Mouse (Mus musculus): ENCODE results near the gene Dap3.
"Not testable (repeated sequence)": the region's sequence is repeated elsewhere in the genome, so short reads cannot be mapped to it uniquely, and the experiment has no call there.

The Dap3 gene

GRCm38 (mm10) chr3:88913511-88914383, 37.2 kb downstream of the Dap3 start, which contains the start of gene Msto1:
Gene Msto1, minus strand, starts transcription at chr3:88913999.
- peak; percentile 95 for DNase-seq (ENCODE audit: extremely low read depth, insufficient read length, low spot score)

DNA sequence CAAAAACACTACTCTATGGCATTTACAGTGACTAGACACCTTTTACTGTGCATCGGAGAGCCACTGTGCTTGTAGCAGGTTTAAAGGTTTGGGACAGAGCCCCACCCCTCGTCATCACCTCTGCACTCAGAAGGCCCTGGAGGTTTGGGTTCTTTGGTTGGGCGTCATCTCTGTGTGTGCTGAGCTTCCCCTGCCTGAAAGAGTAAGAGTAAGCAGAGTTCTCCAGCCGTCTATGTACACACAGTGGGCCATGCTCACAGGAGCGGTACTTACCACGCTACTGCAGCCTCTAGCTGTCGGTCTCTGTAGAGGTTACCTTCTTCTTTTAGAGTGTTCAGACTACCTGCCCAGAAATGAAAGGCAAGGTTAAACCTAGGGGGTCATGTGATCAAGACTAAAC, 38.4 kb downstream of the Dap3 start:
- no peak for DNase-seq (ENCODE audit: extremely low read depth, insufficient read length, low spot score)

DNA sequence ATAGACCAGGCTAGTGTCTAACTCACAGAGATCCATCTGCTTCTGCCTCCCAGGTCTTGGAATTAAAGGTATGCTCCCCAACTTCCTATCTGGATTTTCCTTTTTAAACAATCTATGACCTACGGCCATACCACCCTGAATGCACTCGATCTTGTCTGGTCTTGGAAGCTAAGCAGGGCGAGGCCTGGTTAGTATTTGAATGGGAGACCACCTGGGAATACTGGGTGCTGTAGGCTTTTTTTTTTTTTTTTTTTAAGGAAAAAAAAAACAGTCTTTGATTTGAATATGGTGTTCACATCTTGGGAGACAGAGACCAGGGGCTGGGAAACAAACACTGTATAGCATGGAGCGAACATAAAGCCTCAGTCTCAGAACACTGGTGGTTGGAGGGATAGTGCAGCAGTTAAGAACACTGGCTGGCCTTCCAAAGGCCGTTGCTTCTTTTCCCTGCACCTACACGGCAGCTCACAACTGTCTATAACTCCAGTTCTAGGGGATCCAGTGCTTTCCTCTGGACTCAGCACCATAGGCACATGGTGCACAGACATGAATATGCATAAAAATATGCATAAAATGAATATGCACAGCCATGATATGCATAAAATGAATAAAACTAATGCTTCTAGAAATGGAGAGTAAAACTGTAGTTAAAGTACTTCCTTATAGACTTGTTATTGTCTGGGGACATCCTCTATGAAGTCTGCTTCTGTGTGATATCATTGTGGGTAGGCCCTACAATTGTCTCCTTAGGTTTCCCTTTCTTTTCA, 44.4 kb downstream of the Dap3 start:
- DNase-seq (ENCODE audit: extremely low read depth, insufficient read length, low spot score): no peak

- no peak for DNase-seq (ENCODE audit: extremely low read depth, insufficient read length, low spot score)
These were observed 45.2 kb downstream of the Dap3 start for GRCm38 (mm10) chr3:88905741-88906140.

GRCm38 (mm10) chr3:88905209-88905608, 45.8 kb downstream of the Dap3 start:
- DNase-seq (ENCODE audit: extremely low read depth, insufficient read length, low spot score): no peak

DNA sequence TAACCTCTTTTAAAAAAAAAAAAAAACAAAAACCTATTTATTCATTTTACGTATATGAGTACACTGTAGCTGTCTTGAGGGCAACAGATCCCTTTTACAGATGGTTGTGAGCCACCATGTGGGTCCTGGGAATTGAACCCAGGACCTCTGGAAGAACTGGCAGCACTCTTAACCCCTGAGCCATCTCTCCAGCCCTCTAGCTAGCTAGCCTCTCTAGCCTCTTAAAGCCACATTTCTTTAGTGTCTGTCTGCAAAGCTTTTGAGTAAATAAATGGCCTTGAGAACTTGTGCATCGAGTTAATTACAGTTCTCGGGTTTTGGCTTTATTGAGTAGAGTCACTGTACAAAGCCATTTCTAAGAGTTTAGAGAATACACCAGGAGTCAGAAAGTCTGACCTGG, 46.2 kb downstream of the Dap3 start:
- no peak for DNase-seq (ENCODE audit: extremely low read depth, insufficient read length, low spot score)

- DNase-seq (ENCODE audit: extremely low read depth, insufficient read length, low spot score): not testable (repeated sequence)
These were observed 58.0 kb downstream of the Dap3 start for GRCm38 (mm10) chr3:88893011-88893410.

DNA sequence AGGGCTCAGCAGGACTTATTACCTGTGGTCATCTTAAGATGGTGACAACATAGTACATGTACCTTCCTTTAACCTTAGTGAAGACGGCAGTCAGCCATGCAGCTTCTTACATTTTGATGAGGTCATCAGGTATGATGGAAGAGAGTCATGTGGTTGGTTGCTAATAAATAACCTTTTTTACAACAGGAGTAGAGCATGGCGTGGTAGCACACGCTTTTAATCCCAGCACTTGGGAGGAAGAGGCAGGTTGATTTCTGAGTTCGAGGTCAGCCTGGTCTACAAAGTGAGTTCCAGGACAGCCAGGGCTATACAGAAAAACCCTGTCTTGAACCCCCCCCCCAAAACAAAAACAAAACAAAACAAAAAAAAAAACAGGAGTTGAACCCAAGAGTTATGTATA, 68.4 kb downstream of the Dap3 start:
- not testable (repeated sequence) for DNase-seq (ENCODE audit: extremely low read depth, insufficient read length, low spot score)
